Mouse (Mus musculus): ENCODE data around the gene Palm3. TPM values are rescaled to one million over a fixed set of nuclear protein-coding genes. Genes with fewer than 3 reads are reported as not detected.
A peak's percentile ranks its signal among the peaks of the same experiment; 100 is the strongest.

Palm3 gene
- polyA plus RNA-seq, 1 experiment from 2014 or later, result 10.2 TPM

- no peaks in the 10 kb centered on the region for H3K9me3 ChIP-seq
- ATAC-seq (ENCODE audit: low FRiP score, low read depth), result no peak
- peaks cover 24% of the 10 kb centered on the region for H3K4me1 ChIP-seq
- WGBS, result under 1% methylated on average over 45 of the region's 45 CpGs
- H3K4me2 ChIP-seq (replicated peaks), result peak within 1 kb of the TSS; percentile 96
- no peaks in the 10 kb centered on the region for H3K36me3 ChIP-seq
- H3K27me3 ChIP-seq (replicated peaks), result peaks cover 37% of the 10 kb centered on the region
- H3K4me3 ChIP-seq, result peak within 1 kb of the TSS; percentile 49
- H3K9ac ChIP-seq, result peak within 1 kb of the TSS; percentile 65
- H3K27ac ChIP-seq, result no peak within 1 kb of the TSS
Observed at GRCm38 (mm10) chr8:84011705-84012498, 9.4 kb upstream of the Palm3 start, which contains the start of gene 2210011C24Rik. Gene 2210011C24Rik (minus strand): TSS chr8:84012171.

- H3K9me3 ChIP-seq, result no peaks in the 10 kb centered on the region
- no peaks in the 10 kb centered on the region for H3K36me3 ChIP-seq
- peak overlapping the region; percentile 16; the same call in 1 of the 2 replicates for H3K4me3 ChIP-seq
- H3K27me3 ChIP-seq (replicated peaks), result peaks cover 37% of the 10 kb centered on the region
- H3K27ac ChIP-seq, result no peak overlapping the region
- ATAC-seq (ENCODE audit: low FRiP score, low read depth), result no peak
- 5% methylated on average over 35 of the region's 35 CpGs for WGBS
- peak overlapping the region; percentile 96 for H3K4me2 ChIP-seq (replicated peaks)
- H3K4me1 ChIP-seq, result peaks cover 24% of the 10 kb centered on the region
- H3K9ac ChIP-seq, result 0 out of 2 replicates have a peak overlapping the region, but pooled peaks have one; percentile 18
Observed at GRCm38 (mm10) chr8:84012499-84013165, 8.6 kb upstream of the Palm3 start.

GRCm38 (mm10) chr8:84015833-84016232 lies 5.4 kb upstream of the Palm3 start:
- Histone ChIP-seq H3K27me3 (replicated peaks) (peaks cover 34% of the 10 kb centered on the region), H3K4me1 (peaks cover 20% of the 10 kb centered on the region), H3K4me3 (no peak overlapping the region), H3K4me2 (replicated peaks) (no peak overlapping the region), H3K9me3 (no peaks in the 10 kb centered on the region), H3K27ac (no peak overlapping the region), H3K36me3 (no peaks in the 10 kb centered on the region), H3K9ac (no peak overlapping the region)
- 93% methylated on average over 5 of the region's 5 CpGs for WGBS
- ATAC-seq (ENCODE audit: low FRiP score, low read depth), result no peak

- Histone ChIP-seq H3K9ac (no peak overlapping the region), H3K4me1 (peaks cover 5% of the 10 kb centered on the region; the same call in 1 of the 2 replicates), H3K36me3 (no peaks in the 10 kb centered on the region), H3K27me3 (replicated peaks) (peaks cover 17% of the 10 kb centered on the region), H3K27ac (no peak overlapping the region), H3K4me2 (replicated peaks) (no peak overlapping the region), H3K4me3 (no peak overlapping the region), H3K9me3 (no peaks in the 10 kb centered on the region)
- no peak for ATAC-seq (ENCODE audit: low FRiP score, low read depth)
- 82% methylated on average over 9 of the region's 9 CpGs for WGBS
Observed at GRCm38 (mm10) chr8:84019738-84020137, 1.5 kb upstream of the Palm3 start.

- peaks cover 15% of the 10 kb centered on the region; the same call in 1 of the 2 replicates for H3K4me1 ChIP-seq
- no peak for ATAC-seq (ENCODE audit: low FRiP score, low read depth)
- peaks cover 27% of the 10 kb centered on the region for H3K27me3 ChIP-seq (replicated peaks)
- H3K9ac ChIP-seq, result 0 out of 2 replicates have a peak overlapping the region, but pooled peaks have one; percentile 21
- no peak overlapping the region for H3K4me3 ChIP-seq
- no peaks in the 10 kb centered on the region for H3K36me3 ChIP-seq
- WGBS, result 45% methylated on average over 12 of the region's 12 CpGs
- 0 out of 2 replicates have a peak overlapping the region, but pooled peaks have one; percentile 20 for H3K4me2 ChIP-seq (replicated peaks)
- no peak overlapping the region for H3K27ac ChIP-seq
- H3K9me3 ChIP-seq, result no peaks in the 10 kb centered on the region
Observed at GRCm38 (mm10) chr8:84021569-84021968, 298 bp downstream of the Palm3 start.

- Histone ChIP-seq H3K9me3 (no peaks in the 10 kb centered on the region), H3K4me1 (peaks cover 15% of the 10 kb centered on the region; the same call in 1 of the 2 replicates), H3K27me3 (replicated peaks) (peaks cover 41% of the 10 kb centered on the region), H3K9ac (no peak overlapping the region), H3K4me2 (replicated peaks) (no peak overlapping the region), H3K36me3 (no peaks in the 10 kb centered on the region), H3K27ac (no peak overlapping the region), H3K4me3 (no peak overlapping the region)
- WGBS, result 35% methylated on average over 5 of the region's 5 CpGs
- ATAC-seq (ENCODE audit: low FRiP score, low read depth), result no peak
Observed at GRCm38 (mm10) chr8:84023085-84023484, 1.8 kb downstream of the Palm3 start.

- Histone ChIP-seq H3K4me2 (replicated peaks) (no peak overlapping the region), H3K4me1 (peaks cover 15% of the 10 kb centered on the region; the same call in 1 of the 2 replicates), H3K9ac (no peak overlapping the region), H3K36me3 (no peaks in the 10 kb centered on the region), H3K4me3 (no peak overlapping the region), H3K9me3 (no peaks in the 10 kb centered on the region), H3K27ac (no peak overlapping the region), H3K27me3 (replicated peaks) (peaks cover 45% of the 10 kb centered on the region)
- no peak for ATAC-seq (ENCODE audit: low FRiP score, low read depth)
- 63% methylated on average over 1 of the region's 1 CpGs for WGBS
Observed at GRCm38 (mm10) chr8:84023631-84024030, 2.4 kb downstream of the Palm3 start.

- H3K36me3 ChIP-seq, result no peaks in the 10 kb centered on the region
- no peaks in the 10 kb centered on the region for H3K9me3 ChIP-seq
- H3K27ac ChIP-seq, result no peak overlapping the region
- peaks cover 45% of the 10 kb centered on the region for H3K27me3 ChIP-seq (replicated peaks)
- no peak overlapping the region for H3K4me2 ChIP-seq (replicated peaks)
- WGBS, result 10% methylated on average over 10 of the region's 10 CpGs
- no peak overlapping the region for H3K4me3 ChIP-seq
- no peak for ATAC-seq (ENCODE audit: low FRiP score, low read depth)
- peaks cover 15% of the 10 kb centered on the region; the same call in 1 of the 2 replicates for H3K4me1 ChIP-seq
- H3K9ac ChIP-seq, result no peak overlapping the region
Observed at GRCm38 (mm10) chr8:84024171-84024570, 2.9 kb downstream of the Palm3 start.

GRCm38 (mm10) chr8:84025863-84026262 lies 4.6 kb downstream of the Palm3 start:
- peak; percentile 60 for ATAC-seq (ENCODE audit: low FRiP score, low read depth)

GRCm38 (mm10) chr8:84027449-84027848 lies 6.2 kb downstream of the Palm3 start:
- ATAC-seq (ENCODE audit: low FRiP score, low read depth), result no peak
- Histone ChIP-seq H3K4me1 (peaks cover 10% of the 10 kb centered on the region; the same call in 1 of the 2 replicates), H3K4me3 (no peak overlapping the region), H3K9me3 (no peaks in the 10 kb centered on the region), H3K36me3 (no peaks in the 10 kb centered on the region), H3K27me3 (replicated peaks) (peaks cover 31% of the 10 kb centered on the region), H3K27ac (no peak overlapping the region), H3K9ac (no peak overlapping the region), H3K4me2 (replicated peaks) (no peak overlapping the region)
- 13% methylated on average over 10 of the region's 10 CpGs for WGBS

More at GRCm38 (mm10) chr8:84025863-84026262, 4.6 kb downstream of the Palm3 start:
- peak overlapping the region; percentile 49 for H3K4me3 ChIP-seq
- H3K9me3 ChIP-seq, result no peaks in the 10 kb centered on the region
- WGBS, result 1% methylated on average over 41 of the region's 41 CpGs
- H3K36me3 ChIP-seq, result no peaks in the 10 kb centered on the region
- H3K27ac ChIP-seq, result no peak overlapping the region
- H3K4me2 ChIP-seq (replicated peaks), result peak overlapping the region; percentile 88
- peaks cover 15% of the 10 kb centered on the region; the same call in 1 of the 2 replicates for H3K4me1 ChIP-seq
- peak overlapping the region; percentile 57 for H3K9ac ChIP-seq
- peaks cover 38% of the 10 kb centered on the region for H3K27me3 ChIP-seq (replicated peaks)

GRCm38 (mm10) chr8:84029272-84029671 lies 8.0 kb downstream of the Palm3 start:
- 91% methylated on average over 5 of the region's 5 CpGs for WGBS

GRCm38 (mm10) chr8:84032777-84033176 lies 11.5 kb downstream of the Palm3 start:
- no peak overlapping the region for H3K27ac ChIP-seq
- no peaks in the 10 kb centered on the region for H3K36me3 ChIP-seq
- no peak overlapping the region for H3K4me2 ChIP-seq (replicated peaks)
- no peaks in the 10 kb centered on the region for H3K9me3 ChIP-seq
- H3K27me3 ChIP-seq (replicated peaks), result peaks cover 17% of the 10 kb centered on the region; the same call in 1 of the 2 replicates
- ATAC-seq (ENCODE audit: low FRiP score, low read depth), result no peak
- no peak overlapping the region for H3K4me3 ChIP-seq
- no peak overlapping the region for H3K9ac ChIP-seq
- 78% methylated on average over 4 of the region's 4 CpGs for WGBS
- H3K4me1 ChIP-seq, result 0 out of 2 replicates have a peak, but pooled peaks cover 2% of the 10 kb centered on the region

More at GRCm38 (mm10) chr8:84029272-84029671, 8.0 kb downstream of the Palm3 start:
- Histone ChIP-seq H3K36me3 (no peaks in the 10 kb centered on the region), H3K9ac (no peak overlapping the region), H3K9me3 (no peaks in the 10 kb centered on the region), H3K4me3 (no peak overlapping the region), H3K27ac (no peak overlapping the region), H3K4me2 (replicated peaks) (no peak overlapping the region), H3K27me3 (replicated peaks) (peaks cover 29% of the 10 kb centered on the region), H3K4me1 (peaks cover 12% of the 10 kb centered on the region; the same call in 1 of the 2 replicates)
- ATAC-seq (ENCODE audit: low FRiP score, low read depth), result no peak
